Mouse (Mus musculus): ENCODE measurements around the gene Prdx6b.

- TF ChIP-seq POLR2A (IDR thresholded peaks at IDR 0.05; ENCODE audit: insufficient read depth, low read length) (no peak), CTCF (IDR thresholded peaks at IDR 0.05; ENCODE audit: low read depth, low read length) (no peak), EP300 (IDR thresholded peaks at IDR 0.05; ENCODE audit: insufficient read depth, low read depth, low read length) (no peak)
Observed at GRCm38 (mm10) chr2:80314201-80314600, 21.9 kb downstream of the Prdx6b start.
